Mouse (Mus musculus): ENCODE measurements around the gene Msrb3. TPM values are rescaled to one million over a fixed set of nuclear protein-coding genes. Genes with fewer than 3 reads are reported as not detected.
A peak's percentile ranks its signal among the peaks of the same experiment; 100 is the strongest.

The Msrb3 gene
- polyA plus RNA-seq, 1 experiment from 2014 or later = 17.6 TPM

DNA sequence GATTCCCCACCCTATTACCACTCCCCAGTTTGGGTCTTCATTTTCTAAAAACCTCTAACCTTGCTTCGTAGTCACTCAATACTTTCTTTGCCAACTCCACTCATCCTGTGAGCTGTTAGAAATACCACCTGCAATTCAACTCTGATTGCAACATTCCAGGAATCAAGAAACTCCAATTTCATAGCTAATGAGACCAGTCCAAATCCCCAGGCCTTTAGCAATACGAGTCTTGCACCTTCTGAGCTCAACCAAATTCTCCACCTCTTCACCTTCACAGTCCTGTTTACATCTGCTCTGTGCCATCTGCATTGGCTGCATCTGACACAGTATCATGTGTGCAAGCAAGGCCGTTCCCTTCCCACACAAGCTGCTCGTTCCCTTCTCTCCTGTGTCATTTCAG, 5.0 kb downstream of the Msrb3 start:
- Histone ChIP-seq H3K4me1 (replicated peaks; ENCODE audit: control insufficient read depth, insufficient read depth, low read length) (peaks cover 5% of the 10 kb centered on the region; the same call in 1 of the 2 replicates), H3K4me2 (ENCODE audit: low read length) (no peak overlapping the region), H3K9me3 (ENCODE audit: control insufficient read depth, low read length) (no peaks in the 10 kb centered on the region), H3K4me3 (ENCODE audit: low read depth, low read length) (no peak overlapping the region), H3K27ac (ENCODE audit: low read depth) (no peak overlapping the region), H3K36me3 (ENCODE audit: control insufficient read depth, insufficient read depth, low read length) (no peaks in the 10 kb centered on the region), H3K9ac (ENCODE audit: low read length) (no peak overlapping the region), H3K27me3 (replicated peaks; ENCODE audit: control insufficient read depth, insufficient read depth, low read length) (no peaks in the 10 kb centered on the region)
- DNase-seq (ENCODE audit: low spot score) = no peak
- WGBS = 71% methylated on average over 4 of the region's 4 CpGs
- ATAC-seq (replicated peaks; ENCODE audit: low FRiP score, low TSS enrichment, low read depth) = no peak

DNA sequence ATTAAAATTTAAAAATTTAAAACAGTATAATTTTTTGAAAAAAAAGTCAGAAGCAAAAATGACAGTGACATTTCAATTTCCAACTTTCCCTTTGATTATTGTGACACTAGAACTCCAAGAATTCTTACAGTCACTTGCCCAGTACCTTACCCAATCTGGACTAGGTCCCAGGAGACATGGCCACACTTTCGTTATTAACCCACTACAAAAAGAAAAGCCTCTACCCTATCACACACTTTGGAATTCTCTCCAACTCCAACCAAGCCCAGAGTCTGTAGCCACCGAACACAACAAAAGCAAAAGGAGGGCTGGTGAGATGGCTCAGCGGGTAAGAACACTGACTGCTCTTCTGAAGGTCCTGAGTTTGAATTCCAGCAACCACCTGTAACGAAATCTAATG, 7.8 kb downstream of the Msrb3 start:
- 94% methylated on average over 4 of the region's 4 CpGs for WGBS
- Histone ChIP-seq H3K4me3 (ENCODE audit: low read depth, low read length) (no peak overlapping the region), H3K4me2 (ENCODE audit: low read length) (no peak overlapping the region), H3K9ac (ENCODE audit: low read length) (no peak overlapping the region), H3K27me3 (replicated peaks; ENCODE audit: control insufficient read depth, insufficient read depth, low read length) (no peaks in the 10 kb centered on the region), H3K9me3 (ENCODE audit: control insufficient read depth, low read length) (no peaks in the 10 kb centered on the region), H3K27ac (ENCODE audit: low read depth) (no peak overlapping the region), H3K36me3 (ENCODE audit: control insufficient read depth, insufficient read depth, low read length) (no peaks in the 10 kb centered on the region), H3K4me1 (replicated peaks; ENCODE audit: control insufficient read depth, insufficient read depth, low read length) (no peaks in the 10 kb centered on the region; the same call in 1 of the 2 replicates)
- no peak for ATAC-seq (replicated peaks; ENCODE audit: low FRiP score, low TSS enrichment, low read depth)
- DNase-seq (ENCODE audit: low spot score) = no peak

DNA sequence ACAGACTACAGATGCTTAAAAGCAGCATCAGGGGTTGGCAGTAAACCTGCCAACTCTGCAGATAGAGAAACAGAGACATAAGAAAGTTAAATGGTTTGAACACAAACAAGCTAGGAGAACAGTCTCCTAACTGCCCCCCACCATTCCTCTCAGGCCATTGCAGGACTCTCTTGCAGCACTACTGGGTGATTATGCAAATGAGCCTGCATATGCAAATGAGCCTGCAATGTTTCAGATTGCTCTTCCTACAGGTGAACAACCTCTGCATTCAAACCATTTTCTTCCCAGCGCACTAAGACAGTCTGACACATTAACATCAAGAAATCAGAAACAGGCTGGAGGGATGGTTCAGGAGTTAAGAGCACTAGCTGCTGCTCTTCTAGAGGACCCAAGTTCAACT, 8.3 kb downstream of the Msrb3 start:
- no peak overlapping the region for H3K4me3 ChIP-seq (ENCODE audit: low read depth, low read length)
- no peak overlapping the region for H3K9ac ChIP-seq (ENCODE audit: low read length)
- no peak overlapping the region for H3K4me2 ChIP-seq (ENCODE audit: low read length)
- no peaks in the 10 kb centered on the region for H3K9me3 ChIP-seq (ENCODE audit: control insufficient read depth, low read length)
- ATAC-seq (replicated peaks; ENCODE audit: low FRiP score, low TSS enrichment, low read depth) (no peak), DNase-seq (ENCODE audit: low spot score) (no peak)
- no peaks in the 10 kb centered on the region for H3K27me3 ChIP-seq (replicated peaks; ENCODE audit: control insufficient read depth, insufficient read depth, low read length)
- no peaks in the 10 kb centered on the region for H3K36me3 ChIP-seq (ENCODE audit: control insufficient read depth, insufficient read depth, low read length)
- H3K27ac ChIP-seq (ENCODE audit: low read depth) = no peak overlapping the region
- WGBS = 100% methylated on average over 1 of the region's 1 CpGs
- H3K4me1 ChIP-seq (replicated peaks; ENCODE audit: control insufficient read depth, insufficient read depth, low read length) = no peaks in the 10 kb centered on the region; the same call in 1 of the 2 replicates

DNA sequence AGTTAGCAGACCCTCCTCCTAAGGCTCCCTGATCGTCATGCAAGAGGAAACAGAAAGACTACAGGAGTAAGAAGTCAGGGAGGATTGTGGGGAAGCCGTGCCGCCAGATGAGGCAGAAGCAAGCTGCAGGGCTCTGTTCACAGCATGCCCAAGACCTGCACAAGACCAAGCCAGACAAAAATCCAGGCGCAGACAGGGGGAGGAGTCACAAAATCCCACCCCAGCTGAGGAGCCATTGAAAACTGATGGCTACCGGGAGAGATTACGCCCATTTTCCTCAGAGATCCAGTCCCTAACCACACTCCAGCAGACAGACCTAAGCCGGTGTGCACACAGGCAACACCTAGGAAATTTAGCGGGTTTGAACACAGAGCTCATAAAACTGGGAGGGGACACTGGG, 10.4 kb downstream of the Msrb3 start:
- no peaks in the 10 kb centered on the region; the same call in 1 of the 2 replicates for H3K4me1 ChIP-seq (replicated peaks; ENCODE audit: control insufficient read depth, insufficient read depth, low read length)
- WGBS = 94% methylated on average over 8 of the region's 8 CpGs
- H3K9me3 ChIP-seq (ENCODE audit: control insufficient read depth, low read length) = no peaks in the 10 kb centered on the region
- H3K27ac ChIP-seq (ENCODE audit: low read depth) = no peak overlapping the region
- DNase-seq (ENCODE audit: low spot score) (no peak), ATAC-seq (replicated peaks; ENCODE audit: low FRiP score, low TSS enrichment, low read depth) (no peak)
- H3K27me3 ChIP-seq (replicated peaks; ENCODE audit: control insufficient read depth, insufficient read depth, low read length) = no peaks in the 10 kb centered on the region
- H3K4me3 ChIP-seq (ENCODE audit: low read depth, low read length) = no peak overlapping the region
- no peak overlapping the region for H3K9ac ChIP-seq (ENCODE audit: low read length)
- H3K4me2 ChIP-seq (ENCODE audit: low read length) = no peak overlapping the region
- H3K36me3 ChIP-seq (ENCODE audit: control insufficient read depth, insufficient read depth, low read length) = no peaks in the 10 kb centered on the region

DNA sequence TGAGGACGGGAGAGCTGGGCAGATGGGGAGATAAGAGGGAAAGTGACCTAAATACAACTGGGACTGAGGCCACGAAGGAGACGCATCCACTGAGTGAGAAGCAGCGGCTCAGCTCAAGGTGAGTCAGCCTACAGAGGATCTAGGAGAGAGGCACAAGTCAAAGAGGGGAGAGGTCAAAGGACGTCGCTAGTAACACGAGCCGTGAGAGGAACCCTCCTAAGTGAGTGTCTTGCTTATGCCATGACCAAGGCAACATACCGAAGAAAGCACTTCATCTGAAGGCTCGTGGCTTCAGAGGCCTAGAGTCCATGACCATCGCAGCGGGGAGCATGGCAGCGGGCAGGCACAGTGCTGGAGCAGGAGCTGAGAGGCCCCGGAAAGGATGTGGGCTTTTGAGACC, 14.7 kb downstream of the Msrb3 start:
- Histone ChIP-seq H3K4me1 (replicated peaks; ENCODE audit: control insufficient read depth, insufficient read depth, low read length) (peaks cover 8% of the 10 kb centered on the region; the same call in 1 of the 2 replicates), H3K4me2 (ENCODE audit: low read length) (no peak overlapping the region), H3K4me3 (ENCODE audit: low read depth, low read length) (no peak overlapping the region), H3K27me3 (replicated peaks; ENCODE audit: control insufficient read depth, insufficient read depth, low read length) (no peaks in the 10 kb centered on the region), H3K27ac (ENCODE audit: low read depth) (no peak overlapping the region), H3K9me3 (ENCODE audit: control insufficient read depth, low read length) (no peaks in the 10 kb centered on the region), H3K36me3 (ENCODE audit: control insufficient read depth, insufficient read depth, low read length) (no peaks in the 10 kb centered on the region), H3K9ac (ENCODE audit: low read length) (no peak overlapping the region)
- no peak for DNase-seq (ENCODE audit: low spot score)
- no peak for ATAC-seq (replicated peaks; ENCODE audit: low FRiP score, low TSS enrichment, low read depth)
- WGBS = 90% methylated on average over 14 of the region's 14 CpGs

DNA sequence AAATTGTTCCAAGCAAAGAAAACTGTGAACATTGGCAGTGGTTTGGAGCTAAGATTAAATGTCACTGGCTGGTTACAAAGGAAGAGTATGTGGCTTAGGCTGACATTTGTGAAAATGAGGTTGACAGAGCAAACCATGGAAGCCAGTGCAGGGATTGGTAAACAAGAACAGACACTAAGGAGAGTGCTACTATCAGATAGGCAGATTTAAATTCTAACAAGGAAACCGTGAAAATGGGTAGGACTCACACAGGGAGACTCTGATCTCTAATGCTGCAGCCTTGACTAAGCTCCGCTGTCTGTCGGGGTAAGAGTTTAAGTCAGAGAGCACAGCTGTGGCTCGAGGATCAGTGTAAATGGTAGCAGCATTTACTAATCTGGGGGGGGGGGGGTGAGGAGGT, 15.2 kb downstream of the Msrb3 start:
- 67% methylated on average over 4 of the region's 4 CpGs for WGBS
- H3K9ac ChIP-seq (ENCODE audit: low read length) = no peak overlapping the region
- no peak for DNase-seq (ENCODE audit: low spot score)

DNA sequence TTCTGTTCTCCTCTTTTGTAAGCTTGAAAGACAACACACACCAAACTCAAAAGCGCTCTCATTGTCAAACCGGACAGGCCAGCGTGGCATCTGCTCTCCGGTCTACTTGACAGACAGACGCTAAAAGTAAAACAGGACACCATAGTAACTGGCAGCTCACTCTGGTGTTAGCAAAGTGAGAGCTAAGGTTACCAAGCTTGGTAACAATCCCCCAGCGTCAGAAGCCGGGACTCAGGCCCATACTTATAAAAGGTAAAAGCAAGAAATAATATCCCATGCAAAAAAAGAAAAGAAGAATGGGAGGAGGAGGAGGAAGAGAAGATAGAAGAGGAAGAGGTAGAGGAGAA, 15.9 kb downstream of the Msrb3 start:
- Histone ChIP-seq H3K4me3 (ENCODE audit: low read depth, low read length) (peak overlapping the region; percentile 28), H3K4me1 (replicated peaks; ENCODE audit: control insufficient read depth, insufficient read depth, low read length) (peaks cover 8% of the 10 kb centered on the region; the same call in 1 of the 2 replicates), H3K4me2 (ENCODE audit: low read length) (peak overlapping the region; percentile 45), H3K9me3 (ENCODE audit: control insufficient read depth, low read length) (no peaks in the 10 kb centered on the region), H3K27ac (ENCODE audit: low read depth) (peak overlapping the region; percentile 64; the same call in 1 of the 2 replicates), H3K36me3 (ENCODE audit: control insufficient read depth, insufficient read depth, low read length) (no peaks in the 10 kb centered on the region), H3K9ac (ENCODE audit: low read length) (0 out of 2 replicates have a peak overlapping the region, but pooled peaks have one; percentile 1), H3K27me3 (replicated peaks; ENCODE audit: control insufficient read depth, insufficient read depth, low read length) (no peaks in the 10 kb centered on the region)
- no peak for DNase-seq (ENCODE audit: low spot score)
- 6% methylated on average over 7 of the region's 7 CpGs for WGBS
- ATAC-seq (replicated peaks; ENCODE audit: low FRiP score, low TSS enrichment, low read depth) = 0 out of 2 replicates have a peak, but pooled peaks have one; percentile 36

More for the DNA sequence above, 15.2 kb downstream of the Msrb3 start:
- H3K36me3 ChIP-seq (ENCODE audit: control insufficient read depth, insufficient read depth, low read length) = no peaks in the 10 kb centered on the region
- H3K4me3 ChIP-seq (ENCODE audit: low read depth, low read length) = no peak overlapping the region
- no peaks in the 10 kb centered on the region for H3K9me3 ChIP-seq (ENCODE audit: control insufficient read depth, low read length)
- no peak for ATAC-seq (replicated peaks; ENCODE audit: low FRiP score, low TSS enrichment, low read depth)
- no peaks in the 10 kb centered on the region for H3K27me3 ChIP-seq (replicated peaks; ENCODE audit: control insufficient read depth, insufficient read depth, low read length)
- no peak overlapping the region for H3K27ac ChIP-seq (ENCODE audit: low read depth)
- H3K4me1 ChIP-seq (replicated peaks; ENCODE audit: control insufficient read depth, insufficient read depth, low read length) = peaks cover 8% of the 10 kb centered on the region; the same call in 1 of the 2 replicates
- H3K4me2 ChIP-seq (ENCODE audit: low read length) = no peak overlapping the region

DNA sequence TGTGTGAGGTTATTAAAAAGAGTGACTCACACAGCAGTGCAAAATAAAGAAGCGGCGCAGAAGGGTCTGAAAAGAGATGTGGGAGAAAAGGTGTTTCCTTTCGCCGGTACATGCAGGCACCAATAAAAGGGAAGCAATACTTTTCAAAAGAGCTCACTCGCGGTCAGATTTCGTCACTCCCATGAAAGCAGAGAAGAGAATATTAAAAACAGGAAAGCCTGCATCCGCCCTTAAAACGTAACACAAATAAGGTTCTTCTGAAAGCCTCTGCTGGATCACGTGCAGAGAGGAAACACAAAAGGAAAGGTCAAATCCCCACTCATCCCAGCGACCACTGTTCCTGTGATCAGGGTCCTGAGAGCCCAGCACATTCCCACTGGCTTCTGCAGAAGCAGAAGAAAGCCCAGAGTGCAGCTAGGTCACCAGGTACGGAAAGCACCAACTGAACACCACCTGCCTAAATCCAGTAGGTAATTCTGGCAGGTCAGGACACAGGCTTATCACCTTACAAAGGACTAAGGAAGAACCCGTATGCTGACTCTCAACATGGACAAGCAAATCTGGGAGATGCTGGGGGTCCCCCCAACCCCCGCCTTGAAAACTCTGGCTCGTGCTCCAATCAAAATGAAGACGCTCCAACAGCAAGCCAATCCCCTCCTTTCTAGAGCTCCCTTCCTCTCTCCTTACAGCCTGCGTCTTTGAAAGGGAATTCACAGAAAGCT, 16.4 kb downstream of the Msrb3 start:
- Histone ChIP-seq H3K4me2 (ENCODE audit: low read length) (peak overlapping the region; percentile 45), H3K27ac (ENCODE audit: low read depth) (peak overlapping the region; percentile 64), H3K9ac (ENCODE audit: low read length) (peak overlapping the region; percentile 25; the same call in 1 of the 2 replicates), H3K27me3 (replicated peaks; ENCODE audit: control insufficient read depth, insufficient read depth, low read length) (no peaks in the 10 kb centered on the region), H3K4me1 (replicated peaks; ENCODE audit: control insufficient read depth, insufficient read depth, low read length) (peaks cover 8% of the 10 kb centered on the region; the same call in 1 of the 2 replicates), H3K36me3 (ENCODE audit: control insufficient read depth, insufficient read depth, low read length) (no peaks in the 10 kb centered on the region), H3K4me3 (ENCODE audit: low read depth, low read length) (peak overlapping the region; percentile 28), H3K9me3 (ENCODE audit: control insufficient read depth, low read length) (no peaks in the 10 kb centered on the region)
- DNase-seq (ENCODE audit: low spot score) (peak; percentile 70), ATAC-seq (replicated peaks; ENCODE audit: low FRiP score, low TSS enrichment, low read depth) (peak; percentile 83)
- WGBS = 25% methylated on average over 17 of the region's 17 CpGs
